Mouse (Mus musculus): ENCODE measurements around the gene Fcrl5. TPM values are rescaled to one million over a fixed set of nuclear protein-coding genes. Genes with fewer than 3 reads are reported as not detected.
A peak's percentile ranks its signal among the peaks of the same experiment; 100 is the strongest.

Gene Fcrl5
- total RNA-seq, 2 experiments from 2014 or later: not detected

GRCm38 (mm10) chr3:87542481-87543215 is 107.1 kb downstream of the Fcrl5 start:
- no peak for TF ChIP-seq CTCF (IDR thresholded peaks at IDR 0.05)
- no peak for DNase-seq
- peak overlapping the region; percentile 20; the same call in 1 of the 2 replicates for H3K27ac ChIP-seq
- intact Hi-C loops (cut with DNase I): no loop called here
- H3K4me3 ChIP-seq: no peak overlapping the region

- no peak overlapping the region for H3K27ac ChIP-seq
- no peak overlapping the region for H3K4me3 ChIP-seq
- no peak for DNase-seq
- TF ChIP-seq CTCF (IDR thresholded peaks at IDR 0.05): no peak
- intact Hi-C loops (cut with DNase I): no loop called here
Observed at GRCm38 (mm10) chr3:87545554-87545953, 110.0 kb downstream of the Fcrl5 start.

- intact Hi-C loops (cut with DNase I): no loop called here
- Histone ChIP-seq H3K27ac (no peak overlapping the region), H3K4me3 (no peak overlapping the region)
- no peak for TF ChIP-seq CTCF (IDR thresholded peaks at IDR 0.05)
- no peak for DNase-seq
Observed at GRCm38 (mm10) chr3:87546291-87546721, 110.7 kb downstream of the Fcrl5 start.

- no peak overlapping the region for H3K4me3 ChIP-seq
- intact Hi-C loops (cut with DNase I): no loop called here
- H3K27ac ChIP-seq: no peak overlapping the region
- no peak for DNase-seq
- no peak for TF ChIP-seq CTCF (IDR thresholded peaks at IDR 0.05)
Observed at GRCm38 (mm10) chr3:87549908-87550307, 114.3 kb downstream of the Fcrl5 start.

Other genes starting within 250 kb of the Fcrl5 start
- gene Fcrls, start 172.0 kb upstream of the Fcrl5 start, total RNA-seq (2021): 1 to 10 TPM; 1.6 to 3.4 TPM
- not detected for gene Cd5l, start 77.9 kb upstream of the Fcrl5 start, total RNA-seq (2021)
- not detected for gene Fcrl1, start 59.4 kb upstream of the Fcrl5 start, total RNA-seq (2021)
- 10 to 100 TPM in 1 of 2 experiments, 1 to 10 TPM in 1; 9.5 to 10.6 TPM for gene Etv3, start 89.6 kb downstream of the Fcrl5 start, total RNA-seq (2021)
- 10 to 100 TPM; 16.5 to 17.3 TPM for gene Arhgef11, start 181.8 kb downstream of the Fcrl5 start, total RNA-seq (2021)